Mouse (Mus musculus): ENCODE results near the gene Cntrl. TPM values are rescaled to one million over a fixed set of nuclear protein-coding genes. Genes with fewer than 3 reads are reported as not detected.

The Cntrl gene
- total RNA-seq, 1 experiment = 22.3 TPM

DNA sequence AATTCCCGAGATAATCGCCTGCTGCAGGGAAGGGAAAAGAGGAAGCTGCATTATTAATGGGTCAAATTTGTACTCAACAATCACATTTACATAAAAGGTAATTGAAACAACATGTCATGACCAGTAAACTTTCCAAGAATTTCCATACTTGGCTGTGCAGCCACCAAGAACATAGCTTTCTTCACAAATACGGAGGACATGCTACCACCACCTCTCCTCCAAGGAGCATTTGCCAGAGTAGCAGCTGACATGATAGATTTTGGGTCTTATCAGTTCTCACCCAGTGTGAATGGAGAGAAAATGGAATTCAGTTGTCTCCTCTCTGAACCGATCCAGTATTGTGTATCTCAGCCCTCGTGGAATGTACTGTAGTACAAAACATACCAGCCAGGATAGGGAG is 90.2 kb downstream of the Cntrl start:
- Histone ChIP-seq H3K27ac (ENCODE audit: insufficient read depth, low read depth, low read length, poor library complexity, severe bottlenecking) (no peak overlapping the region), H3K9me3 (ENCODE audit: control insufficient read depth, insufficient read depth, low read depth, low read length) (no peaks in the 10 kb centered on the region)
- in situ Hi-C loops (cut with MboI; ENCODE audit: low sequenced_read_pairs in 2 of 2, unreplicated experiment in 2 of 2) = no loop called here

DNA sequence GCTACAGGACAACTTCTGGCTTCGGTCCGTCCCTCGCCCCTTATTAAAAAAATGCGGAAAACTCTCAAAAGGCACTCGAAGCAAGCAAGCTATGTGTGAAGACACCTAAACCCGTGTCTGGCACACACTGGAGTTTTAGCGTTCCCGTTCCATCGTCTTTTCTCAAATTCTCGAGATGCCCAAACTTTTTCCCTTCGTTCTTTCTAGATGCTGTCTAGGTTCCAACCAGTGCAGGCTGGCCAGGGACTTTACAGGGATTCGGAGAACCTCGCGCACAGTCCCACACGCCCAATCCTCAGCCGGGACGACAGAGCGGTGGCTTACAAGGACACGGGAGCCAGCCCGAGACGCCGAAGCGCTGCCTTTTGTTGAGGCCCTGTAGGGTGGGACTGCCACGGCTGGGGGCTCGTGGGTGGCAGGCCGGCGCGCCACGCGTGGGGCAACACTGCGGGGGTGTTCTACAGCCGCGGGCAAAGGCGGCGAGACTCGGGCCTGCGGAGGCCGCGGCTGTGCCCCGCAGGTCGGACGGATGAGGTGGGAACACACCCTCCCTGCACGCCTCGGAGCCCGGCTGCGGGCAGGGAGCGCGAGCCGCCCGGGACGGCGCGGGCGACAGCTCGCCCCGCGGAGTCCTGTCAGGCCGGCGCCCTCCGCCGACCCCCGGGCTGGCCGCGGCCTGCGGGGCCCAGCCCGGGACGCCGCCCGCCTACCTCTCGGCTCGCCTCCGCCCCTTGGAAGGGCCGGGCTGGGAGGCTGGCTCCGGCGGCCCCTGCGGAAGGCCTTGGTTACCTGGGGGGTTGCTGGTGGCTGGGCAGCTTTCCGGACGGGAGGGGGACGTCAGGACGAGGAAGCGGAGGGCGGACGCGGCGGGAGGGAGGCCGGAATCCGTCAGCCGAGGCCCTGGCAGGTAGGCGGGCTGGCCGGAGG is 90.9 kb downstream of the Cntrl start:
- H3K9ac ChIP-seq (ENCODE audit: insufficient read depth, low read depth, low read length, poor library complexity, severe bottlenecking) = peak overlapping the region; percentile 95
- no peaks in the 10 kb centered on the region for H3K4me1 ChIP-seq (ENCODE audit: control insufficient read depth in 2 of 2, insufficient read depth in 2 of 2, low read length in 2 of 2, poor library complexity in 1 of 2)
- in situ Hi-C loops (cut with MboI; ENCODE audit: low sequenced_read_pairs in 2 of 2, unreplicated experiment in 2 of 2) = no loop called here
- TF ChIP-seq CHD2 (IDR thresholded peaks at IDR 0.05; ENCODE audit: low read depth, low read length) = no peak
- no peak for TF ChIP-seq MAFK (IDR thresholded peaks at IDR 0.05; ENCODE audit: insufficient read depth, low read depth, low read length)
- no peak for TF ChIP-seq ZNF384 (IDR thresholded peaks at IDR 0.05; ENCODE audit: low read depth, low read length)
- TF ChIP-seq ZC3H11A (IDR thresholded peaks at IDR 0.05; ENCODE audit: borderline replicate concordance, low read depth, low read length) = no peak
- no peak for TF ChIP-seq HCFC1 (IDR thresholded peaks at IDR 0.05; ENCODE audit: borderline replicate concordance, insufficient read depth, low read length)
- H3K27ac ChIP-seq (ENCODE audit: insufficient read depth, low read depth, low read length, poor library complexity, severe bottlenecking) = peak overlapping the region; percentile 50
- no peaks in the 10 kb centered on the region for H3K36me3 ChIP-seq (ENCODE audit: control insufficient read depth, insufficient read depth, low read length, poor library complexity, severe bottlenecking)
- H3K9me3 ChIP-seq (ENCODE audit: control insufficient read depth, insufficient read depth, low read depth, low read length) = no peaks in the 10 kb centered on the region
- peak overlapping the region; percentile 89 to 91 for H3K4me3 ChIP-seq (ENCODE audit: insufficient read depth in 1 of 2, low read depth in 1 of 2, low read length in 2 of 2, poor library complexity in 1 of 2, severe bottlenecking in 1 of 2)
- no peak for DNase-seq (ENCODE audit: low read depth, low spot score)

More for the DNA sequence above, 90.2 kb downstream of the Cntrl start:
- peak overlapping the region; percentile 95 for H3K9ac ChIP-seq (ENCODE audit: insufficient read depth, low read depth, low read length, poor library complexity, severe bottlenecking)
- H3K4me1 ChIP-seq (ENCODE audit: control insufficient read depth in 2 of 2, insufficient read depth in 2 of 2, low read length in 2 of 2, poor library complexity in 1 of 2) = no peaks in the 10 kb centered on the region
- peak overlapping the region; percentile 89 to 91 for H3K4me3 ChIP-seq (ENCODE audit: insufficient read depth in 1 of 2, low read depth in 1 of 2, low read length in 2 of 2, poor library complexity in 1 of 2, severe bottlenecking in 1 of 2)
- H3K36me3 ChIP-seq (ENCODE audit: control insufficient read depth, insufficient read depth, low read length, poor library complexity, severe bottlenecking) = no peaks in the 10 kb centered on the region
- DNase-seq (ENCODE audit: low read depth, low spot score) = no peak
- TF ChIP-seq ZNF384 (IDR thresholded peaks at IDR 0.05; ENCODE audit: low read depth, low read length) = no peak
- TF ChIP-seq HCFC1 (IDR thresholded peaks at IDR 0.05; ENCODE audit: borderline replicate concordance, insufficient read depth, low read length) = no peak
- TF ChIP-seq CHD2 (IDR thresholded peaks at IDR 0.05; ENCODE audit: low read depth, low read length) = no peak
- TF ChIP-seq ZC3H11A (IDR thresholded peaks at IDR 0.05; ENCODE audit: borderline replicate concordance, low read depth, low read length) = no peak
- no peak for TF ChIP-seq MAFK (IDR thresholded peaks at IDR 0.05; ENCODE audit: insufficient read depth, low read depth, low read length)

DNA sequence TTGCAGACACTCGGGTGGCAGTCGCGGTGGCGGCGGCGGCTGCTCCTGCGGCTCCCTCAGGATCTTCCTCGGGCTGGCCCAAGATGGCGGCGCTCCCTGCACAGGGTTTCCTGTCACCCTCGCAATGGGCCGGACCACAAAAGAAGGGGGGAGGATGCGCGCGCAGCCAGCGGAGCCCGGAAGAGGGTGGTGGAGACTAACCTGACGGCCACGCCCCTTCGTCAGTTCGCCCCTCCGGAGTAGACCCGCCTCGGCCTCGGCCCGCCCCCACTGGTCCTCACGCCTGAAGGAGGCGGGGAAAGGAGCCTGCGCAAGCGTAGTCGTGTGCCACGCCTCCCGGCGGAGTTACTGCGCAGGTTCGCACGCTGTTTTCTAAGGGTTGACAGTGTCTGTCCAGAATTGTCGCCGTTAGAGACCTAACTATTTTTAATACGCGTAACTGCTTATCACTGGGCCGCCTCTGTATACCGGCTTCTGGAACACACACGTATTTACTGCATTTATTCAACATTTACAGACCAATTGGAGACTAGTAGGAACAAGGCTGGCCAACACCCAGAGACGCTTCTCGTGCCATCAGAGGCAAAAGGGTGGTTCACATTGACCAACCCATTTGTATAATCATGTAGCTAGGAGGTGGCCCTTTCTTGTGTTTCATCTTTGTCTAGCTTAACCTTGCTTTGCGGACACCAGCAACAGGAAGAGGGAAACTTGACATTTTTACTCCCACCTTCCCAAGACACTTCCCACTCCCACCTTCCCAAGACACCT is 91.8 kb downstream of the Cntrl start, which contains the start of gene Rab14:
Gene Rab14 (minus strand): TSS at position 223 of the 771 bp plus-strand sequence.
- Histone ChIP-seq H3K4me3 (ENCODE audit: insufficient read depth in 1 of 2, low read depth in 1 of 2, low read length in 2 of 2, poor library complexity in 1 of 2, severe bottlenecking in 1 of 2) (peak within 1 kb of the TSS; percentile 89 to 91), H3K27ac (ENCODE audit: insufficient read depth, low read depth, low read length, poor library complexity, severe bottlenecking) (peak within 1 kb of the TSS; percentile 50), H3K4me1 (ENCODE audit: control insufficient read depth in 2 of 2, insufficient read depth in 2 of 2, low read length in 2 of 2, poor library complexity in 1 of 2) (no peaks in the 10 kb centered on the region), H3K9ac (ENCODE audit: insufficient read depth, low read depth, low read length, poor library complexity, severe bottlenecking) (peak within 1 kb of the TSS; percentile 95), H3K9me3 (ENCODE audit: control insufficient read depth, insufficient read depth, low read depth, low read length) (no peaks in the 10 kb centered on the region), H3K36me3 (ENCODE audit: control insufficient read depth, insufficient read depth, low read length, poor library complexity, severe bottlenecking) (no peaks in the 10 kb centered on the region)
- in situ Hi-C loops (cut with MboI; ENCODE audit: low sequenced_read_pairs in 2 of 2, unreplicated experiment in 2 of 2) = no loop called here
- TF ChIP-seq CHD2 (IDR thresholded peaks at IDR 0.05; ENCODE audit: low read depth, low read length) (no peak), HCFC1 (IDR thresholded peaks at IDR 0.05; ENCODE audit: borderline replicate concordance, insufficient read depth, low read length) (peak; percentile 62), ZC3H11A (IDR thresholded peaks at IDR 0.05; ENCODE audit: borderline replicate concordance, low read depth, low read length) (no peak), MAFK (IDR thresholded peaks at IDR 0.05; ENCODE audit: insufficient read depth, low read depth, low read length) (no peak), ZNF384 (IDR thresholded peaks at IDR 0.05; ENCODE audit: low read depth, low read length) (no peak)
- peak; percentile 97 for DNase-seq (ENCODE audit: low read depth, low spot score)

DNA sequence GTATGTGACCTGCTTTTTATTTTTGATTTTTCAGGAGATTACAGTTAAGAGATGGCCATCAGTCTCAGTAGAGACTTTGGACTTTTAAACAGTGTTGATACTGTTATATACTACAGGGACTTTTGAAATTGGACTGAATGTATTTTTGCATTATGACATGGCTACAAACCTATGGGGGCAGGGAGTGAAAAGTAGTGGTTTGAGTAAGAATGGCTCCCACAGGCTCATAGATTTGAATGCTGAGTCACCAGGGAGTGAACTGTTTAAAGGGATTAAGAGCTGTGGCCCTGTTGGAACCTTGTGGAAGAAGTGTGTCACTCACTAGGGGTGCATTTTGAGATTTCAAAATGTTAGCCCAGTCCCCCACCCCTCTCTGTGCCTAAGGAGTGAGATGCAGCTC is 94.4 kb downstream of the Cntrl start:
- in situ Hi-C loops (cut with MboI; ENCODE audit: low sequenced_read_pairs in 2 of 2, unreplicated experiment in 2 of 2) = no loop called here
- H3K4me3 ChIP-seq (ENCODE audit: insufficient read depth in 1 of 2, low read depth in 1 of 2, low read length in 2 of 2, poor library complexity in 1 of 2, severe bottlenecking in 1 of 2) = no peak overlapping the region
- no peak for DNase-seq (ENCODE audit: low read depth, low spot score)
- no peak overlapping the region for H3K27ac ChIP-seq (ENCODE audit: insufficient read depth, low read depth, low read length, poor library complexity, severe bottlenecking)
- H3K9ac ChIP-seq (ENCODE audit: insufficient read depth, low read depth, low read length, poor library complexity, severe bottlenecking) = no peak overlapping the region
- H3K36me3 ChIP-seq (ENCODE audit: control insufficient read depth, insufficient read depth, low read length, poor library complexity, severe bottlenecking) = no peaks in the 10 kb centered on the region
- no peaks in the 10 kb centered on the region for H3K4me1 ChIP-seq (ENCODE audit: control insufficient read depth in 2 of 2, insufficient read depth in 2 of 2, low read length in 2 of 2, poor library complexity in 1 of 2)
- H3K9me3 ChIP-seq (ENCODE audit: control insufficient read depth, insufficient read depth, low read depth, low read length) = no peaks in the 10 kb centered on the region
- TF ChIP-seq ZC3H11A (IDR thresholded peaks at IDR 0.05; ENCODE audit: borderline replicate concordance, low read depth, low read length) = no peak
- TF ChIP-seq MAFK (IDR thresholded peaks at IDR 0.05; ENCODE audit: insufficient read depth, low read depth, low read length) = no peak
- TF ChIP-seq CHD2 (IDR thresholded peaks at IDR 0.05; ENCODE audit: low read depth, low read length) = no peak
- no peak for TF ChIP-seq HCFC1 (IDR thresholded peaks at IDR 0.05; ENCODE audit: borderline replicate concordance, insufficient read depth, low read length)
- TF ChIP-seq ZNF384 (IDR thresholded peaks at IDR 0.05; ENCODE audit: low read depth, low read length) = no peak
